Mouse (Mus musculus): Measurements from ENCODE around the gene Stard13. TPM values are rescaled to one million over a fixed set of nuclear protein-coding genes. Genes with fewer than 3 reads are reported as not detected.

The Stard13 gene
- polyA plus RNA-seq, 1 experiment from 2014 or later = 18.0 TPM

DNA sequence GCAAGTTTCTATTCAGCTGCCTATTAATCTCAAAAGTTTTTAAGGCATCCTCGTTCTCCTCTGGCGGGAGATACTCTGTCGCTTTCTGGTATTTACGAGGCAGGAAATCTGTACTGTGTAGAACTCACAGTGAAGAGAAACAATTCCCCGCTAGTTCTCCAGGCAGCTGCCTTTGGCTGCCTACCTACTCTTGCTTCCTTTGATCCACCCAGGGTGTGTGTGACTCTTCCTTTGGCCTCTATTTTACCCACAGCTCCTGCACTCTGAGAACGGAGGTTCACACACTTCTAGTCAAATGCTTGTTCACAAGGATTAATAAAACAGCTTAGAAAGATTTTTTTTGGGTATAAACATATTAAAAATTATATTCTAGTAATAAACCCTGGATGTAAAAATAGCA, 144.4 kb downstream of the Stard13 start:
- Histone ChIP-seq H3K4me3 (no peak overlapping the region), H3K9ac (no peak overlapping the region), H3K36me3 (peaks cover 8% of the 10 kb centered on the region; the same call in 1 of the 2 replicates), H3K27me3 (no peaks in the 10 kb centered on the region), H3K4me1 (peaks cover 18% of the 10 kb centered on the region), H3K27ac (no peak overlapping the region), H3K4me2 (no peak overlapping the region), H3K9me3 (no peaks in the 10 kb centered on the region)
- no peak for ATAC-seq (ENCODE audit: borderline replicate concordance, extremely low read depth, low FRiP score, low TSS enrichment)
- 56% methylated on average over 6 of the region's 6 CpGs for WGBS

DNA sequence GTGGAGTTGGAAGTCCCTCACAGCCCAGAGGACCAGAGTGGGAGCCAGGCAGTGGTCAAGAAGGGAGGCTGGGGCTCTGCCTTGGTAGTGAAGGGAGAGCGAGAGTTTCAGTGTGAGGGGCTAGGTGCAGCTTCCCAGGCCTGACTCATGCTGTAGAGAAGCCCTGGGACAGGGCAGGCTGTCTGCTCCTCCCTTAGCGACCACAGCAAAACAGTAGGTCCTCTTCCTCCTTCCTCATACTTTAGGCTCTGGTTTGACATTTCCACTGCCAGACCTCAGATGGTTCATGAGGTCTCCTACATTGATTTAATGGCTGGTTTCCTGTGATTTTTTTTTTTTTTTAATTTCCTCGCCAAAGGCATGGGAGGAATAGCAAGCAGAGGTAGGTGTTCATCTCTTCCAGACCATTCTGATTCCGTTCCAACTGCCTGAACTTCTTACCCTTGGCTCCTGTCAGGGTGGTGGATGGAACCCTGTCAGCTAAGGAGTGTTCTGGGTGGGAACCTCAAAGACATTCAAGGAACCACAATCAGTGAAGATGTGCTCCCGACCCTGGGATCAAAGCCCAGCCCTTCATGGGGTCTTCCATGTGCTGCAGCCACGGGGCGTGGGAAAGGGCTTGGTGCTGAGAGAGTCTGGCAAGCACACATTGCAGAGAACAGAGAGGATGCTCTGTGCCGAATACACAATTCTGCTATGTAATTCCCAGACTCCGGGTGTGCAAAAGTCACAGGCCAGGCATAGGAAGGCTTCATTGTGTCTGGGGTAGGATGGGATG, 147.0 kb downstream of the Stard13 start:
- ATAC-seq (ENCODE audit: borderline replicate concordance, extremely low read depth, low FRiP score, low TSS enrichment) = no peak
- H3K27ac ChIP-seq = no peak overlapping the region
- peaks cover 18% of the 10 kb centered on the region for H3K4me1 ChIP-seq
- no peaks in the 10 kb centered on the region for H3K9me3 ChIP-seq
- WGBS = 56% methylated on average over 9 of the region's 9 CpGs
- H3K9ac ChIP-seq = no peak overlapping the region
- 0 out of 2 replicates have a peak, but pooled peaks cover 3% of the 10 kb centered on the region for H3K36me3 ChIP-seq
- H3K4me2 ChIP-seq = no peak overlapping the region
- H3K4me3 ChIP-seq = no peak overlapping the region
- H3K27me3 ChIP-seq = no peaks in the 10 kb centered on the region

DNA sequence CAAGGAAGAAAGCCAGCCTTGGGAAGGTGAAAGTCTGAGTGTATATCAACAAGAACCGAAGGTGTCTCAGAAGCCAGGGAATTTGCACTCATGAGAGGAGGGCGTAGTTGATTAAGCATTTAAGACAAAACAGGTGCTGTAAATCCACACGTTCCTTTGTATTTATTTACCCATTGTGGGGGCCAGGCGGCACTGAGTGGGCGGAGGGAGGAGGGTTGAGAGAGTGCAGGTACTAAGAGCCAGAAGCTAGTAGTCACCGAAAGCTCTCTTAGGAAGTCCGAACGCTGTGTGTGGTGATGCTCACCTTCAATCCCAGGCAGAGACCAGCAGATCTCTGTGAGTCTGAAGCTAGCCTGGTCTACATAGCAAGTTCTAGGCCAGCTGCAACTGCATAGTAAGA, 147.9 kb downstream of the Stard13 start:
- 73% methylated on average over 8 of the region's 8 CpGs for WGBS
- ATAC-seq (ENCODE audit: borderline replicate concordance, extremely low read depth, low FRiP score, low TSS enrichment) = no peak

DNA sequence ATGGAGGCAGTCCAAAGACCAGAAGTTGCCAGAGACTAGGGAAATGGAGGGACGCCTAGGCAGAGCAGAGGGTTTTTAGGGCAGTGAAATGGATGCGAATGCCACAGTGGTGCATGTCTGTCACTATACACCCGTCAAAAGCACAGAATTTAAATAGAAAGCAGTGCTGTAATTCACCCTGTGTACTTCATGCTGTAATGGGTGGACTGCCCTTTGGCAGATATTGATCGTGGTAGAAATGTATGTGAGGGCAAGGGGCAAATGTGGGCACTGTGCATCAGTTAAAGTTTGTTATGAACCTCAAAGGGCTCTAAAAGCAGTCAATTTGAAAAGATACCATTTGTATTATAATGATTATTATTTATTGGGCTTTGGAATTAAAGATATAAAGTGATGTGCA, 153.4 kb downstream of the Stard13 start:
- no peak for ATAC-seq (ENCODE audit: borderline replicate concordance, extremely low read depth, low FRiP score, low TSS enrichment)
- Histone ChIP-seq H3K27me3 (no peaks in the 10 kb centered on the region), H3K4me1 (no peaks in the 10 kb centered on the region), H3K27ac (no peak overlapping the region), H3K9ac (no peak overlapping the region), H3K36me3 (no peaks in the 10 kb centered on the region), H3K9me3 (no peaks in the 10 kb centered on the region), H3K4me3 (no peak overlapping the region), H3K4me2 (no peak overlapping the region)
- 85% methylated on average over 4 of the region's 4 CpGs for WGBS

More for the DNA sequence above, 147.9 kb downstream of the Stard13 start:
- Histone ChIP-seq H3K4me3 (no peak overlapping the region), H3K27ac (no peak overlapping the region), H3K4me1 (peaks cover 18% of the 10 kb centered on the region), H3K4me2 (no peak overlapping the region), H3K27me3 (no peaks in the 10 kb centered on the region), H3K36me3 (no peaks in the 10 kb centered on the region), H3K9ac (no peak overlapping the region), H3K9me3 (no peaks in the 10 kb centered on the region)

DNA sequence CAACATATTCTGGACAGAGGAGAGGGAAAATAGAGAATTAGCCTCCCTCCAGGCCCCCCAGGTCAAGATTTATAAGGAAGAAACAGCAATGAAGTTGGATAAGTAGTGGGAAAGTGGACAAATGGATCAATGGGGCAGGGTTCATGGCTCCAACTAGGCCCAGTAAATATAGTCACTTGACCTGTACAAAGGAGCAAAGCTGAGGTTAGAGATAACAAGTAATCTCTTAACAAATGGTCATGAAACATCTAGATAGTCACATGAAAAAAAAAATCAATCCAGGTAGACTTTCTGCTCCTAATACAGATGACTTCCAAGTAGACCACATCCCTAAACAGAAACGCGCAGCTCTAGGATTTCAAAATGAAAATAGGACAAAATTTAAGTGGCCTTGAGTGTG, 155.7 kb downstream of the Stard13 start:
- H3K4me2 ChIP-seq = no peak overlapping the region
- ATAC-seq (ENCODE audit: borderline replicate concordance, extremely low read depth, low FRiP score, low TSS enrichment) = no peak
- H3K9me3 ChIP-seq = no peaks in the 10 kb centered on the region
- no peaks in the 10 kb centered on the region for H3K36me3 ChIP-seq
- no peaks in the 10 kb centered on the region for H3K4me1 ChIP-seq
- H3K27me3 ChIP-seq = no peaks in the 10 kb centered on the region
- H3K27ac ChIP-seq = no peak overlapping the region
- WGBS = 96% methylated on average over 2 of the region's 2 CpGs
- H3K4me3 ChIP-seq = no peak overlapping the region
- no peak overlapping the region for H3K9ac ChIP-seq

DNA sequence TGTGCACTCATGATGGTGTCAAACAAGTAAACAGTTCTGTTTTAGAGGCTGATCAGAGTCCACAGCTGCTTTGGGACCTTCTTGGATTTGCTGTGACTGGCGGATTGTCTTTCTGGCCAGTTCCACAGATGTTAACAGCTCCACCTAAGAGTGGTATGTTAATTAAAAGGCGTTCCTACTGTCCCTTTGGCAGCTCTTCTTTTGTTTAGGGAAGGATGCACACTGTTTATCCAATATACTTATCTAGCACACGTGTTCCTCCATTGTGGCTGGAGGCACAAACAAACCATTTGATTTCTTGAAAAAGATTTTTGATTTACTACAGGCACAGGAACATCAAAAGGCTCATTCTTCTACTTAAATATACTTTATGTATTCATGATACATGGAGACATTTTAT, 156.7 kb downstream of the Stard13 start:
- H3K27me3 ChIP-seq = no peaks in the 10 kb centered on the region
- no peak overlapping the region for H3K9ac ChIP-seq
- no peak overlapping the region for H3K27ac ChIP-seq
- H3K4me2 ChIP-seq = no peak overlapping the region
- H3K4me1 ChIP-seq = no peaks in the 10 kb centered on the region
- no peaks in the 10 kb centered on the region for H3K9me3 ChIP-seq
- H3K4me3 ChIP-seq = no peak overlapping the region
- ATAC-seq (ENCODE audit: borderline replicate concordance, extremely low read depth, low FRiP score, low TSS enrichment) = no peak
- WGBS = 53% methylated on average over 3 of the region's 3 CpGs
- H3K36me3 ChIP-seq = no peaks in the 10 kb centered on the region

DNA sequence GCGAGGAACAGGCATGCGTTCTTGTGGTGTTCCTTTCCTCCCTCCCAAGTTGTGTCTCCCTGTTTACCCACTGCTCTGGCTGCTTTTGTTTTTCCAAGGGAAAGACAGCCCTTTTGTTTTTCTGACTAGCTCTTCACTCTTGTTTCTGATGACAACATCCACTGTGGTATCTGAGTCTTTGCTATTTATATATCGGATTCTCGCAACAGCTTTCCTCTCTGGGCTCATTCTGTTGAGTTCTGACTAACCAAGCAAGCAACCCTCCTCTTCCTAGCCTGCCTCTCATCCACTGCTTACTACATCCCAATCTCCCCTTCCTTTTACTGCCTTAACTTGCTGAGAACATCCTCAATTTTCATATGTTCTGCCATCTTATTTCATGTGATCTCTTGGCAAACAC, 159.4 kb downstream of the Stard13 start:
- Histone ChIP-seq H3K9me3 (no peaks in the 10 kb centered on the region), H3K36me3 (no peaks in the 10 kb centered on the region), H3K9ac (no peak overlapping the region), H3K27ac (no peak overlapping the region), H3K4me3 (no peak overlapping the region), H3K4me2 (no peak overlapping the region), H3K4me1 (peaks cover 6% of the 10 kb centered on the region; the same call in 1 of the 2 replicates), H3K27me3 (no peaks in the 10 kb centered on the region)
- ATAC-seq (ENCODE audit: borderline replicate concordance, extremely low read depth, low FRiP score, low TSS enrichment) = no peak
- 85% methylated on average over 4 of the region's 4 CpGs for WGBS

DNA sequence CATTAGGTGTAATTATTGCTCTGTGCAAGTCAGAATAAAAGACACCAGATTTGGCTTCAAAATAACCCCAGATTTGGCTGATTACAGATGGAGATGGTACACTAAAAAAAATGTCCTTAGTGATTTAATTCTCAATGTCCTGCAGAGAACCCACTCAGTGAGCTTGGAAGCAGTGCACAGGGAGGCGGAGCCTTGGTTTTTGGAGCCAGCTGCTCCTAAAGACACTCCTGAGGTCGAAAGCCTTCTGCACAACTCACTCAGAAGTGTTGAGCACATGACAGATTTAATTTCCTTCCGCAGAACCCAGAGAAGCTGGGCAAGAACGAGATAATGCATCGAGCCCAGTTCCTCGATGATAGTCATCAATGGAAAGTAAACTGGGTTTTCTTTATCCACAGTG, 162.2 kb downstream of the Stard13 start:
- Histone ChIP-seq H3K9me3 (no peaks in the 10 kb centered on the region), H3K4me3 (no peak overlapping the region), H3K36me3 (0 out of 2 replicates have a peak, but pooled peaks cover 5% of the 10 kb centered on the region), H3K27ac (peak overlapping the region; percentile 8; the same call in 1 of the 2 replicates), H3K9ac (no peak overlapping the region), H3K27me3 (no peaks in the 10 kb centered on the region), H3K4me1 (peaks cover 8% of the 10 kb centered on the region; the same call in 1 of the 2 replicates), H3K4me2 (no peak overlapping the region)
- 29% methylated on average over 6 of the region's 6 CpGs for WGBS
- ATAC-seq (ENCODE audit: borderline replicate concordance, extremely low read depth, low FRiP score, low TSS enrichment) = no peak

DNA sequence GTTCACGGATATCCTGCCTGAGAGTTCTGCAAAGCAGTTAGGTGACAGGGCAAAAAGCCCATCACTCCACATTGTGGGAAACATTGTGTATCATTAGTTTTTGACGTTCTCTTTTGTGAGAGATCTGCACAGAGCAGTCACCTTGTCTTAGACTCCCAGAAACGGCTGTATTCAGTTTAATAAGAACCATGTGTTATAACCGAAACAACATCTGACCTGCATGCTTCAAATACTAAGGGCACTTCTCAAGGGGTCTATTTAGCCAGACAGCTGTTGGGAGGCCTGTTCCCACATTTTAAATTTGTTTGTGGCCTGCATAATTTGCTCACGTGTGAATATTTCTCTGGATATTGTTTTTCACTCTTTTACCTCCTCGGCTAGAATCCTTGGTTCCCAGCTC, 162.7 kb downstream of the Stard13 start:
- Histone ChIP-seq H3K4me2 (no peak overlapping the region), H3K36me3 (0 out of 2 replicates have a peak, but pooled peaks cover 5% of the 10 kb centered on the region), H3K27ac (no peak overlapping the region), H3K27me3 (no peaks in the 10 kb centered on the region), H3K9ac (no peak overlapping the region), H3K4me1 (peaks cover 11% of the 10 kb centered on the region; the same call in 1 of the 2 replicates), H3K9me3 (no peaks in the 10 kb centered on the region), H3K4me3 (no peak overlapping the region)
- 62% methylated on average over 6 of the region's 6 CpGs for WGBS
- no peak for ATAC-seq (ENCODE audit: borderline replicate concordance, extremely low read depth, low FRiP score, low TSS enrichment)

DNA sequence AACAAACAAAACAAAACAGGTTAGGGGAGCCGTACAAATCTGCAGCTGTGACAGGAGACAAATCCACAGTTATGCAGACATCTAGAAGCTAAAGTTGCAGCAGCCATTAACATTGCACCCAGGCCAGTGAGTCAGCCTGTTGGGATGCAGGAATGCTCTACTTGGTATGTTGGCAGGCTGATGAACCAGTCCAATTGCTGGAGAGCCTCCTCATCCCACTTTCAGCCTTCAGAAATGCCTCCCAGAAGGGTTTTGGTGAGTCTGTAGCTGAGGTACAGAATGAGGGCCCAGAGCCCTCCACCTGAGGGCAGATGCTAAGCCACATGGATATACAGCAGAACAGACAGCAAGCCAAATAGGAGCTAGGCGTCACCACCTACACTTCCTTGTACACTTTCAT, 164.1 kb downstream of the Stard13 start:
- Histone ChIP-seq H3K9me3 (no peaks in the 10 kb centered on the region), H3K4me2 (no peak overlapping the region), H3K4me3 (no peak overlapping the region), H3K36me3 (0 out of 2 replicates have a peak, but pooled peaks cover 5% of the 10 kb centered on the region), H3K27ac (no peak overlapping the region), H3K4me1 (peaks cover 12% of the 10 kb centered on the region; the same call in 1 of the 2 replicates), H3K27me3 (no peaks in the 10 kb centered on the region), H3K9ac (no peak overlapping the region)
- no peak for ATAC-seq (ENCODE audit: borderline replicate concordance, extremely low read depth, low FRiP score, low TSS enrichment)
- 74% methylated on average over 2 of the region's 2 CpGs for WGBS

DNA sequence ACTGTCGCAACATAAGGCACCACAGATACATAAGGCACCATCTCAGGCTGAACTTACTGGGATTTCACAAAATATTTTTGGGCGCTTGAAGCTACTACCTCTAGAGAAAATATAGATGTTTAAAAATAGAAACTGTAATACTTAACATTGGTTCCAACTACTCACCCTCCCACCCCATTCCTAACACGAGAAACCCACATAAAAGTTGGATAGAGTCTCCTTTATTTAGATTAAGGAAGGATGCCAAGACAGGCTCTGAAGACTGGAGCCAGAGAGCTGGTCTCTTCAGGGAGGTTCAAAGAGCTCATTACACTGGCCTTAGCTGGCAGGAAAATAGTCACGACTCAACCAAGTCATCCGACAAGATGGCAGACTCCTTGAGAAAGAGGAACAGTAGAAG, 167.6 kb downstream of the Stard13 start:
- peak overlapping the region; percentile 35; the same call in 1 of the 2 replicates for H3K27ac ChIP-seq
- H3K4me1 ChIP-seq = 0 out of 2 replicates have a peak, but pooled peaks cover 7% of the 10 kb centered on the region
- H3K9me3 ChIP-seq = peaks cover 4% of the 10 kb centered on the region
- no peak overlapping the region for H3K4me2 ChIP-seq
- ATAC-seq (ENCODE audit: borderline replicate concordance, extremely low read depth, low FRiP score, low TSS enrichment) = no peak
- no peak overlapping the region for H3K9ac ChIP-seq
- no peaks in the 10 kb centered on the region for H3K27me3 ChIP-seq
- H3K4me3 ChIP-seq = no peak overlapping the region
- 51% methylated on average over 5 of the region's 5 CpGs for WGBS
- peaks cover 25% of the 10 kb centered on the region for H3K36me3 ChIP-seq

DNA sequence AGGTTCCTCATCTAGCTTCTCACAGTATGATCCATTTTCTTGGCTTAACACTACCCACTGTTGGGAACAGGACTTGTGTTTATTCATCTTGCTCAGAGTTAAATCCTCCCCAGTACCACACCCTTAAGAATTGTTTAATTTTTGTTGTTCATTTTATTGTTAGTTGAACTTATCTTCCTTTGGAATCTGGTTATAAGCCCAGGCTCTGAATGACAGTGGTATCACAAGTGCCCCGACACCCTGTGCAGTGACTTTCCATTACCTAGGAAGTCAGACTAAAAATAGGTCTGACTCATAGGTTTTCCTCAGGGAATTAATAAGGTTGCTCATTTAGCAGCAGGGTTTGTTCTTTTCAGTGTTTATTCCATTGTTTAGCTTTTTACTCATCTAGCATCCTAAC, 168.4 kb downstream of the Stard13 start:
- H3K4me1 ChIP-seq = peaks cover 13% of the 10 kb centered on the region; the same call in 1 of the 2 replicates
- H3K27me3 ChIP-seq = no peaks in the 10 kb centered on the region
- H3K9me3 ChIP-seq = peaks cover 4% of the 10 kb centered on the region
- no peak overlapping the region for H3K9ac ChIP-seq
- peak overlapping the region; percentile 35; the same call in 1 of the 2 replicates for H3K27ac ChIP-seq
- WGBS = 69% methylated on average over 1 of the region's 1 CpGs
- H3K4me3 ChIP-seq = no peak overlapping the region
- ATAC-seq (ENCODE audit: borderline replicate concordance, extremely low read depth, low FRiP score, low TSS enrichment) = no peak
- H3K4me2 ChIP-seq = no peak overlapping the region
- peaks cover 25% of the 10 kb centered on the region for H3K36me3 ChIP-seq
